Mouse (Mus musculus) myocyte (in vitro differentiated cells): ENCODE measurements around the gene Sco1.

ENCODE experiments used
- CEBPB ChIP-seq: IDR thresholded peaks from 2 replicates; pipeline ENCODE4 v1.6.1; 2011; ENCODE audit warnings: mild to moderate bottlenecking, moderate library complexity; ENCODE audit not compliant: poor library complexity, insufficient read depth, severe bottlenecking
- E2F4 ChIP-seq: IDR thresholded peaks from one replicate; pipeline ENCODE4 v1.6.1; 2011; ENCODE audit warnings: mild to moderate bottlenecking, control low read depth, moderate library complexity; ENCODE audit not compliant: insufficient read depth
- MAX ChIP-seq: IDR thresholded peaks from one replicate; pipeline ENCODE4 v1.6.1; 2011; ENCODE audit warnings: low read depth, mild to moderate bottlenecking, control low read depth
- MYOD1 ChIP-seq, 3 experiments: IDR thresholded peaks; one replicate each; pipeline ENCODE4 v1.6.1; 2011; ENCODE audit warnings: control low read depth in 2 of 3, low read depth in 2 of 3, mild to moderate bottlenecking in 2 of 3, moderate library complexity in 1 of 3; ENCODE audit not compliant: insufficient read length in 2 of 3, control insufficient read depth in 1 of 3
- MYOG ChIP-seq, 3 experiments: IDR thresholded peaks; one replicate each; pipeline ENCODE4 v1.6.1; 2011; ENCODE audit warnings: control low read depth in 2 of 3, low read depth in 2 of 3, mild to moderate bottlenecking in 2 of 3; ENCODE audit not compliant: insufficient read length in 2 of 3, control insufficient read depth in 1 of 3, insufficient read depth in 1 of 3
- POLR2A ChIP-seq: IDR thresholded peaks from one replicate; pipeline ENCODE4 v1.6.1; 2011; ENCODE audit warnings: low read depth, mild to moderate bottlenecking, control low read depth, moderate library complexity; ENCODE audit not compliant: insufficient read length
- POLR2AphosphoS2 ChIP-seq: IDR thresholded peaks from one replicate; pipeline ENCODE4 v1.6.1; 2011; ENCODE audit warnings: low read depth, control low read depth; ENCODE audit not compliant: insufficient read length
- TCF12 ChIP-seq: IDR thresholded peaks from one replicate; pipeline ENCODE4 v1.6.1; 2011; ENCODE audit warnings: mild to moderate bottlenecking, control low read depth; ENCODE audit not compliant: poor library complexity, insufficient read depth, severe bottlenecking
- TCF3 ChIP-seq: IDR thresholded peaks from one replicate; pipeline ENCODE4 v1.6.1; 2011; ENCODE audit warnings: low read depth, control low read depth; ENCODE audit not compliant: insufficient read length
- USF1 ChIP-seq: IDR thresholded peaks from one replicate; pipeline ENCODE4 v1.6.1; 2011; ENCODE audit warnings: low read depth, mild to moderate bottlenecking, control low read depth, moderate library complexity

DNA sequence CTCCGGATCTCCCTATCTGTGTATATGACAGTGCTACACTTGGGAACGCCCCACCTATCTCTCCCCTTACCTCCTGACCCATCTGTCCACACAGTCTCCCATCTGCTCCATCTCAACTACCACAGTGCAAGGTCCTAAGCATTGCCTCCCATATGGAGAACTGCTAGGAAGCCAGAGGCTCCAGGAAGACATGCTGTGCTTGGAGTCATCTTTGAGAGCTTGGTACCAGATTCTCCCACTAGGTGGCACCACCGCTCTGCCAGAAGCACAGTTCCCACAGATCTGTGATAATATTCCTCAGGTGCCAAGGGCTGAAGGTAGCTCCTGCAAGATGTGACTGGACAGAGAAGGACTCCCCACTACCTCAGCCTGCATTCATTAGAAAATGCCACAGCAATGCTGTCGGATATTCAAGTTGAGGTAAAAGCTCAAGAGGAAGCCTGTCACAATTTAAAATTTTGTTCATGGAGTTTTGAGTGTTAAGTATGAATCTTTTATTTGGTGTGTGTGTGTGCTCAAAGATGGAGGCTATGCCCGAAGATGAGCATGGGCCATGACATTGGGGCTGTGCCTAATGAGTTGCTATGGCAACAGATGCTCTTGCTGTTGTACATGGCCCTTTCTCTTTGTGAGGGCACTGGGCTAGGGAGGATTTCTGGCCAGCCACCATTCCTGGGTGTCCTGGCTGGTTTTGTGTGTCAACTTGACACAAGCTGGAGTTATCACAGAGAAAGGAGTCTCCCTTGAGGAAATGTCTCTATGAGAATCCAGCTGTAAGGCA lies 57.9 kb downstream of the Sco1 start:
- TF ChIP-seq POLR2A (no peak), USF1 (no peak), TCF3 (no peak), CEBPB (no peak), POLR2AphosphoS2 (no peak), MYOD1 (IDR thresholded peaks at IDR 0.05; ENCODE audit: control insufficient read depth in 1 of 3, insufficient read length in 2 of 3, low read depth in 2 of 3) (no peak), MYOG (IDR thresholded peaks at IDR 0.05; ENCODE audit: control insufficient read depth in 1 of 3, insufficient read depth in 1 of 3, insufficient read length in 2 of 3, low read depth in 2 of 3) (no peak), MAX (no peak), TCF12 (no peak), E2F4 (no peak)
